Mouse (Mus musculus): ENCODE measurements around the gene Mlec. TPM values are rescaled to one million over a fixed set of nuclear protein-coding genes. Genes with fewer than 3 reads are reported as not detected.
"Not testable (repeated sequence)": the region's sequence is repeated elsewhere in the genome, so short reads cannot be mapped to it uniquely, and the experiment has no call there.

Mlec gene
- polyA plus RNA-seq, 1 experiment: 60.3 TPM

DNA sequence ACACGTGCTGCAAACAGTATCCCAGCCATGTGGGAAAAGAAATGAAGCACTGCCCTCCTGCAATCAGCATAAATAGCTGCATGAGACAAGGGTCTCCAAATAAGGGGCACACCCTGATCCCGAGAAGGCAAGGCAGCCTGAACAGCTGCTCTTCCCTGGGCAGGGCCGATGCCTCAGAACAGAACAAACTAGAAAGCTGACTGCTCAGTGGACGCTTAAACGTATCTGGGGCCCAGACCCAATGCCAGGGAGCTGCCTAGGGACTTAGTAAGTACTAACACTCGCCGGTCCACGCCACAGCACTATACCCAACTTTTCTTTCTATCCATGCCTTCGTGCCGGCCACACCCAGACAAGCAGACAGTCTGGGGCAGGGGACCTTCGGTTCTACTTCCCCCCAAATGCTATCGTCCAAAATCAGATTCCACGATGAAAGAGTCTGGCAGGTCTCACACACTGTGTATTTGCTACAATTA lies 2.8 kb downstream of the Mlec start:
- H3K4me3 ChIP-seq (ENCODE audit: insufficient read depth, low read length): peak overlapping the region; percentile 92
- peak overlapping the region; percentile 67 for H3K27ac ChIP-seq (ENCODE audit: insufficient read depth, low read depth, low read length)
- peaks cover 29% of the 10 kb centered on the region for H3K4me1 ChIP-seq (ENCODE audit: control insufficient read depth, insufficient read depth, low read length)
- TF ChIP-seq POLR2A (IDR thresholded peaks at IDR 0.05; ENCODE audit: borderline replicate concordance, low read depth, low read length) (no peak), CTCF (IDR thresholded peaks at IDR 0.05; ENCODE audit: low read depth, low read length) (no peak)

DNA sequence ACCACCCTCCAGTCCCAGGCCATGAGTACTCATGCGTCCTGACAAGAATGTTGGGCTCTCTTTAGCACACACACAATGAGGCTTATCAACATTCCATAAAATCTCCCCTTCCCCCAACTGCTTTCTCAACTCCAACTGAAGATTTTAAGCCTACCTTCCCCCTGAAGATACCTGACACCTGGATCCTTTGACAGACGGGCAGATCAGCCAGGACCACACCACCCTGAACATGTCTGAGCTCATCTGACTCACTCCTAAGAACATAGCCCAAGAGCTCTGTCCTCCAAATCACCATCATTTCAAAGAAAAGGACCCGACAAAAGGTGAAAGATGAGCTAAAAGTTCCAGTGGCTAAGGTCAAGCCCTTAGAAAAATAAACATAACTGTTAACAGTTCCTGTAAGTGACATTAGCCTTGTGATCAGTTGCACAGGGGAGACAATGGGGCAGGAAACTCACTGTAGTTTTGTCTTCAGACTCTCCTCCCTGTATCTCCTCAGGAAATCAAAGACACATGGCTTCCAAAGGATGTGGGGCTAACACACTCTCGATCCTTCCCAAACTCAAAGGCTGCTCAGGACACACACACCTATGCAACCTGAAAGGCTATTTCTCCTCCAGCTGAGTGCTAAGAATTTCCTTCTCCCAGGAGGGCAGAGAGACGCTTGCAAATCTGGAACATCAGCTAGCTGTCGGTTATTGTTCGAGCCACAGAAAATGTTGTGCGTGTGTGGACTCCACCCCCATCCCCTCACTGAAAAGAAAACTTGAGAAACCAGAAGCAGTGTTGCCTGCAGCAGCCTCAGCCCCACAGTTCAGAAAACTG lies 5.6 kb downstream of the Mlec start:
- no peak overlapping the region for H3K27ac ChIP-seq (ENCODE audit: insufficient read depth, low read depth, low read length)
- H3K4me1 ChIP-seq (ENCODE audit: control insufficient read depth, insufficient read depth, low read length): peaks cover 26% of the 10 kb centered on the region
- H3K4me3 ChIP-seq (ENCODE audit: insufficient read depth, low read length): no peak overlapping the region
- TF ChIP-seq CTCF (IDR thresholded peaks at IDR 0.05; ENCODE audit: low read depth, low read length) (no peak), POLR2A (IDR thresholded peaks at IDR 0.05; ENCODE audit: borderline replicate concordance, low read depth, low read length) (no peak)

DNA sequence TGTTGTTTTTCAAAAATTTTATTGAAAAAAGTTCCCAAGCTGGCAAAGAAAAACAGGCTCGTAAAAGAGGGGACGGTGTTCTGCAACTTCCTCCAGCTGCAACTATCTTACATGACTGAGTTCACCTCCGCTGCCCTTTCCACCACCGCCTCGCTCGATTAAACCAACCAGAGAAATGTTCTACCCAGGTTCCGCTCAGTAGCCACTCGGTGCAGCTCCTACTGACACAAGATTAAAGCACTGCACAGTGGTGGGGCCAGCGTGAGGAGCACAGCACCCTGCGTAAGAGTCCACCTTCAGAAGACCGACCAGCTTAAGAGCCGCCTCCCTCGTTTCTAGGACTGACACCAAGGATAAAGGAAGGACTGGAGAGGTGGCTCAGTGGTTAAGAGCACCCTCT lies 6.5 kb downstream of the Mlec start:
- TF ChIP-seq POLR2A (IDR thresholded peaks at IDR 0.05; ENCODE audit: borderline replicate concordance, low read depth, low read length) (no peak), CTCF (IDR thresholded peaks at IDR 0.05; ENCODE audit: low read depth, low read length) (no peak)
- H3K4me3 ChIP-seq (ENCODE audit: insufficient read depth, low read length): no peak overlapping the region
- H3K4me1 ChIP-seq (ENCODE audit: control insufficient read depth, insufficient read depth, low read length): peaks cover 26% of the 10 kb centered on the region
- H3K27ac ChIP-seq (ENCODE audit: insufficient read depth, low read depth, low read length): no peak overlapping the region

DNA sequence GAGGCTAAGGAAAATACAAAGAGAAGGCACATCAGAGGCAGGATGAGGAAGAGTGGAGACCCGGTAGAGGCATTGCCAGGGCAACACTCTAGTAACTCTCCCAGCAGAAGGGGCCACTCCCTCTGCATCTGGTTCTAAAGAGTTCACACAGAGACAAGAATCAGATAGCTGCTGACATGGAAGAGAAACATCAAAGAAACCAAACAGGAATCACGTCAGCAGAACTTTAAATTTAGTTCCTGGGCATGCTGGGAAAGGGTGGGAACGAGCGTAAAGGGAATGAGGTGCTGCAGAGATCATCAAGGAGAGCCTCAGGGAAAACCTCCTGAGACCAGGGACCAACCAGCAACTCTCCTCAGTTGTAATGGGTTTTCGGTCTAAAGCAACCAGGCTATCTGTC lies 7.0 kb downstream of the Mlec start:
- Histone ChIP-seq H3K4me3 (ENCODE audit: insufficient read depth, low read length) (no peak overlapping the region), H3K4me1 (ENCODE audit: control insufficient read depth, insufficient read depth, low read length) (peaks cover 26% of the 10 kb centered on the region), H3K27ac (ENCODE audit: insufficient read depth, low read depth, low read length) (no peak overlapping the region)
- TF ChIP-seq CTCF (IDR thresholded peaks at IDR 0.05; ENCODE audit: low read depth, low read length) (no peak), POLR2A (IDR thresholded peaks at IDR 0.05; ENCODE audit: borderline replicate concordance, low read depth, low read length) (no peak)

GRCm38 (mm10) chr5:115149675-115150459 lies 8.1 kb downstream of the Mlec start:
- Histone ChIP-seq H3K4me1 (ENCODE audit: control insufficient read depth, insufficient read depth, low read length) (peaks cover 23% of the 10 kb centered on the region), H3K27ac (ENCODE audit: insufficient read depth, low read depth, low read length) (no peak overlapping the region), H3K4me3 (ENCODE audit: insufficient read depth, low read length) (no peak overlapping the region)
- TF ChIP-seq POLR2A (IDR thresholded peaks at IDR 0.05; ENCODE audit: borderline replicate concordance, low read depth, low read length) (no peak), CTCF (IDR thresholded peaks at IDR 0.05; ENCODE audit: low read depth, low read length) (no peak)

GRCm38 (mm10) chr5:115148872-115149271 lies 9.1 kb downstream of the Mlec start:
- peaks cover 13% of the 10 kb centered on the region; the same call in 1 of the 2 replicates for H3K4me1 ChIP-seq (ENCODE audit: control insufficient read depth, insufficient read depth, low read length)
- not testable (repeated sequence) for H3K4me3 ChIP-seq (ENCODE audit: insufficient read depth, low read length); H3K27ac ChIP-seq (ENCODE audit: insufficient read depth, low read depth, low read length)

GRCm38 (mm10) chr5:115148378-115148777 lies 9.6 kb downstream of the Mlec start:
- H3K4me3 ChIP-seq (ENCODE audit: insufficient read depth, low read length): no peak overlapping the region
- H3K27ac ChIP-seq (ENCODE audit: insufficient read depth, low read depth, low read length): no peak overlapping the region
- peaks cover 10% of the 10 kb centered on the region; the same call in 1 of the 2 replicates for H3K4me1 ChIP-seq (ENCODE audit: control insufficient read depth, insufficient read depth, low read length)
- TF ChIP-seq POLR2A (IDR thresholded peaks at IDR 0.05; ENCODE audit: borderline replicate concordance, low read depth, low read length) (no peak), CTCF (IDR thresholded peaks at IDR 0.05; ENCODE audit: low read depth, low read length) (no peak)

DNA sequence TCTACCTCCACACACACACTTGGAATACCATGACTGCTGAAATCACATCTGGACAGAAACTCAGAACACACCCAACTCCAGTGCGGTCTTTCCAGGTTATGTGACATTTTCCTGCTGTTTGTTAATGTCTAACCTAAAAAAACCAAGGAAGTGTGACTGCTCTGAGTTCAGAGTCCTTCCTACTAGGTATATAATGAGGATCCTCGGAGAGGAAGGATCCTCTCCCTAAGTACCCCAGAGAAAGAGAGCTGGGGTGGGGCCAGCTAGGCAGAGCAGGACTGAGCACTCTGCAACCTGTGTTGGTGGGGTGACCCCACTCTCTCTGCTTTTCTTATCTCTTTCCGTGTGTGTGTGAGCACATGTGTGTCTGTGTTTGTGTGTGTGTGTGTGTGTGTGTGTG lies 10.6 kb downstream of the Mlec start:
- H3K4me1 ChIP-seq (ENCODE audit: control insufficient read depth, insufficient read depth, low read length): no peaks in the 10 kb centered on the region; the same call in 1 of the 2 replicates
- TF ChIP-seq CTCF (IDR thresholded peaks at IDR 0.05; ENCODE audit: low read depth, low read length) (no peak), POLR2A (IDR thresholded peaks at IDR 0.05; ENCODE audit: borderline replicate concordance, low read depth, low read length) (no peak)
- H3K4me3 ChIP-seq (ENCODE audit: insufficient read depth, low read length): no peak overlapping the region
- H3K27ac ChIP-seq (ENCODE audit: insufficient read depth, low read depth, low read length): no peak overlapping the region

GRCm38 (mm10) chr5:115146747-115147130 lies 11.2 kb downstream of the Mlec start:
- Histone ChIP-seq H3K4me1 (ENCODE audit: control insufficient read depth, insufficient read depth, low read length) (no peaks in the 10 kb centered on the region), H3K4me3 (ENCODE audit: insufficient read depth, low read length) (no peak overlapping the region), H3K27ac (ENCODE audit: insufficient read depth, low read depth, low read length) (no peak overlapping the region)
- TF ChIP-seq POLR2A (IDR thresholded peaks at IDR 0.05; ENCODE audit: borderline replicate concordance, low read depth, low read length): no peak
- no peak for TF ChIP-seq CTCF (IDR thresholded peaks at IDR 0.05; ENCODE audit: low read depth, low read length)

All from bone marrow macrophage, adult 2 months (primary cell).